Mouse (Mus musculus): Measurements from ENCODE around the gene Zfp273. TPM values are rescaled to one million over a fixed set of nuclear protein-coding genes. Genes with fewer than 3 reads are reported as not detected.
"Not testable (repeated sequence)": the region's sequence is repeated elsewhere in the genome, so short reads cannot be mapped to it uniquely, and the experiment has no call there.

Gene Zfp273
- polyA plus RNA-seq, 1 experiment, result 5.6 TPM

- DNase-seq (ENCODE audit: extremely low spot score in 1 of 2, low spot score in 1 of 2), result no peak
These were observed 51.3 kb downstream of the Zfp273 start for GRCm38 (mm10) chr13:67864764-67865350.

GRCm38 (mm10) chr13:67867899-67868298, 54.4 kb downstream of the Zfp273 start:
- DNase-seq (ENCODE audit: extremely low spot score in 1 of 2, low spot score in 1 of 2), result no peak

GRCm38 (mm10) chr13:67876049-67876698, 62.6 kb downstream of the Zfp273 start:
- not testable (repeated sequence) for DNase-seq (ENCODE audit: extremely low spot score in 1 of 2, low spot score in 1 of 2)

Other genes with a start within 250 kb of the Zfp273 start
- 3.0 and 4.1 TPM in 2 replicates for gene Zfp729b, start 204.0 kb upstream of the Zfp273 start, polyA plus RNA-seq (2012; rRNA removed)
- not detected in 2 replicates for gene Gm49345, start 176.0 kb upstream of the Zfp273 start, polyA plus RNA-seq (2012; rRNA removed)
- 3.1 and 4.1 TPM in 2 replicates for gene Zfp729a, start 175.9 kb upstream of the Zfp273 start, polyA plus RNA-seq (2012; rRNA removed)
- 12.4 and 14.3 TPM in 2 replicates for gene Zfp738, start 126.7 kb upstream of the Zfp273 start, polyA plus RNA-seq (2012; rRNA removed)
- gene Zfp65, start 84.6 kb upstream of the Zfp273 start, polyA plus RNA-seq (2012; rRNA removed), result 4.5 and 5.0 TPM in 2 replicates
- 3.1 and 3.9 TPM in 2 replicates for gene Zfp85, start 58.5 kb upstream of the Zfp273 start, polyA plus RNA-seq (2012; rRNA removed)
- gene Zfp493, start 34.0 kb upstream of the Zfp273 start, polyA plus RNA-seq (2012; rRNA removed), result 2.4 and 3.9 TPM in 2 replicates
- gene Gm10037, start 17.4 kb downstream of the Zfp273 start, polyA plus RNA-seq (2012; rRNA removed), result 16.6 and 17.4 TPM in 2 replicates
- gene BC048507, start 49.6 kb downstream of the Zfp273 start, polyA plus RNA-seq (2012; rRNA removed), result 0.36 TPM in 1 of 2 replicates, not detected in the other